Mouse (Mus musculus) bone marrow macrophage, adult 2 months (primary cell): ENCODE measurements around the gene Tmco1. TPM values are rescaled to one million over a fixed set of nuclear protein-coding genes. Genes with fewer than 3 reads are reported as not detected.
A peak's percentile ranks its signal among the peaks of the same experiment; 100 is the strongest.

Experiments used
- H3K27ac ChIP-seq: 2 replicates; pipeline ENCODE4 v1.5.1; 2012; ENCODE audit warnings: low read depth, low read length; ENCODE audit not compliant: insufficient read depth
- H3K4me1 ChIP-seq: 2 replicates; pipeline ENCODE4 v1.6.1; 2012; ENCODE audit warnings: low read length; ENCODE audit not compliant: control insufficient read depth, insufficient read depth
- H3K4me3 ChIP-seq: 2 replicates; pipeline ENCODE4 v1.5.1; 2012; ENCODE audit warnings: mild to moderate bottlenecking, low read length, moderate library complexity; ENCODE audit not compliant: insufficient read depth
- CTCF ChIP-seq: IDR thresholded peaks from 2 replicates; pipeline ENCODE4 v1.5.1; 2012; ENCODE audit warnings: low read depth, mild to moderate bottlenecking, low read length, moderate library complexity
- POLR2A ChIP-seq: IDR thresholded peaks from 2 replicates; pipeline ENCODE4 v1.6.1; 2012; ENCODE audit warnings: mild to moderate bottlenecking, low read depth, low read length, borderline replicate concordance
- polyA plus RNA-seq: library from polyadenylated mRNA; stranded (reverse); fragments of >200 nt; gene quantifications from 2 replicates; pipeline ENCODE4 v1.2.4, GENCODE M21; 2012; ENCODE audit not compliant: missing spikeins, insufficient read depth, insufficient read length

Tmco1 gene
- polyA plus RNA-seq, 1 experiment, result 116 TPM

- TF ChIP-seq CTCF (no peak), POLR2A (no peak)
- Histone ChIP-seq H3K27ac (0 out of 2 replicates have a peak overlapping the region, but pooled peaks have one; percentile 64), H3K4me1 (peaks cover 28% of the 10 kb centered on the region)
Observed at GRCm38 (mm10) chr1:167282768-167283167, 25.4 kb upstream of the Tmco1 start.

GRCm38 (mm10) chr1:167283441-167284257 is 24.5 kb upstream of the Tmco1 start:
- peak overlapping the region; percentile 99 for H3K4me3 ChIP-seq
- H3K27ac ChIP-seq, result peak overlapping the region; percentile 64
- H3K4me1 ChIP-seq, result peaks cover 36% of the 10 kb centered on the region
- no peak for TF ChIP-seq POLR2A
- TF ChIP-seq CTCF, result peak; percentile 16; the same call in 1 of the 2 replicates

More at GRCm38 (mm10) chr1:167282768-167283167, 25.4 kb upstream of the Tmco1 start:
- peak overlapping the region; percentile 99 for H3K4me3 ChIP-seq

- TF ChIP-seq POLR2A (no peak), CTCF (no peak)
- Histone ChIP-seq H3K4me3 (peak overlapping the region; percentile 99), H3K4me1 (peaks cover 40% of the 10 kb centered on the region), H3K27ac (peak overlapping the region; percentile 64)
Observed at GRCm38 (mm10) chr1:167284258-167284836, 23.8 kb upstream of the Tmco1 start.

- H3K4me3 ChIP-seq, result peak overlapping the region; percentile 99
- TF ChIP-seq POLR2A (no peak), CTCF (no peak)
- H3K27ac ChIP-seq, result peak overlapping the region; percentile 64
- H3K4me1 ChIP-seq, result peaks cover 40% of the 10 kb centered on the region
Observed at GRCm38 (mm10) chr1:167284837-167285319, 23.3 kb upstream of the Tmco1 start.

GRCm38 (mm10) chr1:167285320-167285355 is 23.0 kb upstream of the Tmco1 start, which contains the start of gene Uck2:
Gene Uck2 (minus strand): TSS chr1:167285320.
- H3K27ac ChIP-seq, result peak within 1 kb of the TSS; percentile 64
- peaks cover 40% of the 10 kb centered on the region for H3K4me1 ChIP-seq
- TF ChIP-seq POLR2A (no peak), CTCF (no peak)
- H3K4me3 ChIP-seq, result peak within 1 kb of the TSS; percentile 99

- Histone ChIP-seq H3K4me1 (peaks cover 37% of the 10 kb centered on the region), H3K27ac (no peak overlapping the region), H3K4me3 (peak overlapping the region; percentile 99)
- no peak for TF ChIP-seq CTCF
- TF ChIP-seq POLR2A, result no peak
Observed at GRCm38 (mm10) chr1:167285356-167285755, 22.8 kb upstream of the Tmco1 start.

GRCm38 (mm10) chr1:167287156-167287555 is 21.0 kb upstream of the Tmco1 start:
- H3K4me1 ChIP-seq, result peaks cover 30% of the 10 kb centered on the region

GRCm38 (mm10) chr1:167288665-167289538 is 19.3 kb upstream of the Tmco1 start:
- H3K4me1 ChIP-seq, result peaks cover 24% of the 10 kb centered on the region
- H3K27ac ChIP-seq, result no peak overlapping the region
- no peak overlapping the region for H3K4me3 ChIP-seq
- TF ChIP-seq POLR2A (no peak), CTCF (no peak)

More at GRCm38 (mm10) chr1:167287156-167287555, 21.0 kb upstream of the Tmco1 start:
- TF ChIP-seq CTCF (no peak), POLR2A (no peak)
- H3K27ac ChIP-seq, result no peak overlapping the region
- no peak overlapping the region for H3K4me3 ChIP-seq

- peaks cover 24% of the 10 kb centered on the region for H3K4me1 ChIP-seq
- no peak overlapping the region for H3K4me3 ChIP-seq
- TF ChIP-seq CTCF (no peak), POLR2A (no peak)
- no peak overlapping the region for H3K27ac ChIP-seq
Observed at GRCm38 (mm10) chr1:167289567-167290262, 18.5 kb upstream of the Tmco1 start.

- TF ChIP-seq CTCF (no peak), POLR2A (no peak)
- Histone ChIP-seq H3K27ac (no peak overlapping the region), H3K4me3 (no peak overlapping the region), H3K4me1 (peaks cover 24% of the 10 kb centered on the region)
Observed at GRCm38 (mm10) chr1:167290263-167290592, 17.9 kb upstream of the Tmco1 start.
